Mouse (Mus musculus): Measurements from ENCODE around the gene 1700023F06Rik. TPM values are rescaled to one million over a fixed set of nuclear protein-coding genes. Genes with fewer than 3 reads are reported as not detected.
"Not testable (repeated sequence)": the region's sequence is repeated elsewhere in the genome, so short reads cannot be mapped to it uniquely, and the experiment has no call there.

Gene 1700023F06Rik
- polyA plus RNA-seq, 1 experiment = not detected

GRCm38 (mm10) chr11:103230626-103231025 is 22.3 kb upstream of the 1700023F06Rik start:
- no peaks in the 10 kb centered on the region for H3K4me1 ChIP-seq (ENCODE audit: control insufficient read depth)
- TF ChIP-seq TAL1 (IDR thresholded peaks at IDR 0.05; ENCODE audit: low read length) (no peak), GATA1 (IDR thresholded peaks at IDR 0.05; ENCODE audit: low read length) (no peak)
- H3K27me3 ChIP-seq (ENCODE audit: control insufficient read depth) = no peaks in the 10 kb centered on the region
- H3K36me3 ChIP-seq (ENCODE audit: control insufficient read depth) = peaks cover 6% of the 10 kb centered on the region
- H3K4me3 ChIP-seq (replicated peaks) = no peak overlapping the region
- no peaks in the 10 kb centered on the region for H3K9me3 ChIP-seq (ENCODE audit: control insufficient read depth, low read length)

- TF ChIP-seq TAL1 (IDR thresholded peaks at IDR 0.05; ENCODE audit: low read length) (no peak), GATA1 (IDR thresholded peaks at IDR 0.05; ENCODE audit: low read length) (no peak)
- Histone ChIP-seq H3K36me3 (ENCODE audit: control insufficient read depth) (peaks cover 6% of the 10 kb centered on the region), H3K4me1 (ENCODE audit: control insufficient read depth) (no peaks in the 10 kb centered on the region)
Observed at GRCm38 (mm10) chr11:103229608-103230007, 21.2 kb upstream of the 1700023F06Rik start.

GRCm38 (mm10) chr11:103223951-103224456 is 15.6 kb upstream of the 1700023F06Rik start:
- no peaks in the 10 kb centered on the region; the same call in 1 of the 2 replicates for H3K36me3 ChIP-seq (ENCODE audit: control insufficient read depth)
- TF ChIP-seq GATA1 (IDR thresholded peaks at IDR 0.05; ENCODE audit: low read length) (no peak), TAL1 (IDR thresholded peaks at IDR 0.05; ENCODE audit: low read length) (no peak)

More at GRCm38 (mm10) chr11:103229608-103230007, 21.2 kb upstream of the 1700023F06Rik start:
- Histone ChIP-seq H3K4me3 (replicated peaks) (no peak overlapping the region), H3K9me3 (ENCODE audit: control insufficient read depth, low read length) (no peaks in the 10 kb centered on the region), H3K27me3 (ENCODE audit: control insufficient read depth) (no peaks in the 10 kb centered on the region)

GRCm38 (mm10) chr11:103223444-103223843 is 15.1 kb upstream of the 1700023F06Rik start:
- H3K4me3 ChIP-seq (replicated peaks) = no peak overlapping the region
- H3K36me3 ChIP-seq (ENCODE audit: control insufficient read depth) = no peaks in the 10 kb centered on the region; the same call in 1 of the 2 replicates
- H3K4me1 ChIP-seq (ENCODE audit: control insufficient read depth) = no peaks in the 10 kb centered on the region
- no peaks in the 10 kb centered on the region for H3K9me3 ChIP-seq (ENCODE audit: control insufficient read depth, low read length)
- H3K27me3 ChIP-seq (ENCODE audit: control insufficient read depth) = peaks cover 2% of the 10 kb centered on the region; the same call in 1 of the 2 replicates
- TF ChIP-seq TAL1 (IDR thresholded peaks at IDR 0.05; ENCODE audit: low read length) (no peak), GATA1 (IDR thresholded peaks at IDR 0.05; ENCODE audit: low read length) (no peak)

More at GRCm38 (mm10) chr11:103223951-103224456, 15.6 kb upstream of the 1700023F06Rik start:
- no peak overlapping the region for H3K4me3 ChIP-seq (replicated peaks)
- no peaks in the 10 kb centered on the region for H3K9me3 ChIP-seq (ENCODE audit: control insufficient read depth, low read length)
- no peaks in the 10 kb centered on the region for H3K27me3 ChIP-seq (ENCODE audit: control insufficient read depth)
- H3K4me1 ChIP-seq (ENCODE audit: control insufficient read depth) = no peaks in the 10 kb centered on the region

GRCm38 (mm10) chr11:103222718-103223117 is 14.4 kb upstream of the 1700023F06Rik start:
- not testable (repeated sequence) for H3K9me3 ChIP-seq (ENCODE audit: control insufficient read depth, low read length); H3K36me3 ChIP-seq (ENCODE audit: control insufficient read depth); H3K4me3 ChIP-seq (replicated peaks); H3K4me1 ChIP-seq (ENCODE audit: control insufficient read depth); H3K27me3 ChIP-seq (ENCODE audit: control insufficient read depth)

GRCm38 (mm10) chr11:103221437-103221836 is 13.1 kb upstream of the 1700023F06Rik start:
- H3K9me3 ChIP-seq (ENCODE audit: control insufficient read depth, low read length) = no peaks in the 10 kb centered on the region
- TF ChIP-seq GATA1 (IDR thresholded peaks at IDR 0.05; ENCODE audit: low read length) (no peak), TAL1 (IDR thresholded peaks at IDR 0.05; ENCODE audit: low read length) (no peak)
- H3K36me3 ChIP-seq (ENCODE audit: control insufficient read depth) = no peaks in the 10 kb centered on the region
- peaks cover 7% of the 10 kb centered on the region for H3K27me3 ChIP-seq (ENCODE audit: control insufficient read depth)
- peaks cover 8% of the 10 kb centered on the region for H3K4me1 ChIP-seq (ENCODE audit: control insufficient read depth)
- no peak overlapping the region for H3K4me3 ChIP-seq (replicated peaks)

- H3K27me3 ChIP-seq (ENCODE audit: control insufficient read depth) = peaks cover 7% of the 10 kb centered on the region
Observed at GRCm38 (mm10) chr11:103219995-103220394, 11.6 kb upstream of the 1700023F06Rik start.

GRCm38 (mm10) chr11:103219259-103219658 is 10.9 kb upstream of the 1700023F06Rik start:
- Histone ChIP-seq H3K9me3 (ENCODE audit: control insufficient read depth, low read length) (no peaks in the 10 kb centered on the region), H3K4me1 (ENCODE audit: control insufficient read depth) (peaks cover 14% of the 10 kb centered on the region), H3K36me3 (ENCODE audit: control insufficient read depth) (no peaks in the 10 kb centered on the region), H3K4me3 (replicated peaks) (no peak overlapping the region), H3K27me3 (ENCODE audit: control insufficient read depth) (peaks cover 7% of the 10 kb centered on the region)
- TF ChIP-seq GATA1 (IDR thresholded peaks at IDR 0.05; ENCODE audit: low read length) (no peak), TAL1 (IDR thresholded peaks at IDR 0.05; ENCODE audit: low read length) (no peak)

More at GRCm38 (mm10) chr11:103219995-103220394, 11.6 kb upstream of the 1700023F06Rik start:
- peaks cover 11% of the 10 kb centered on the region for H3K4me1 ChIP-seq (ENCODE audit: control insufficient read depth)
- H3K36me3 ChIP-seq (ENCODE audit: control insufficient read depth) = no peaks in the 10 kb centered on the region
- no peak for TF ChIP-seq GATA1 (IDR thresholded peaks at IDR 0.05; ENCODE audit: low read length)
- TF ChIP-seq TAL1 (IDR thresholded peaks at IDR 0.05; ENCODE audit: low read length) = no peak
- H3K9me3 ChIP-seq (ENCODE audit: control insufficient read depth, low read length) = no peaks in the 10 kb centered on the region
- no peak overlapping the region for H3K4me3 ChIP-seq (replicated peaks)

- H3K9me3 ChIP-seq (ENCODE audit: control insufficient read depth, low read length) = peaks cover 3% of the 10 kb centered on the region
- peak overlapping the region; percentile 61 for H3K4me3 ChIP-seq (replicated peaks)
- H3K27me3 ChIP-seq (ENCODE audit: control insufficient read depth) = peaks cover 7% of the 10 kb centered on the region
- peaks cover 14% of the 10 kb centered on the region for H3K4me1 ChIP-seq (ENCODE audit: control insufficient read depth)
- no peaks in the 10 kb centered on the region for H3K36me3 ChIP-seq (ENCODE audit: control insufficient read depth)
- TF ChIP-seq GATA1 (IDR thresholded peaks at IDR 0.05; ENCODE audit: low read length) (no peak), TAL1 (IDR thresholded peaks at IDR 0.05; ENCODE audit: low read length) (no peak)
Observed at GRCm38 (mm10) chr11:103218517-103218901, 10.2 kb upstream of the 1700023F06Rik start.
